Mouse (Mus musculus) fat pad, adult 2 months (tissue): ENCODE data around the gene Tm4sf1.

ENCODE experiments used
- DNase-seq: peaks from one replicate; pipeline ENCODE4 v3.0.0-alpha.2; 2011; ENCODE audit warnings: low read depth, low spot score; ENCODE audit errors: extremely low read depth

Gene Tm4sf1

GRCm38 (mm10) chr3:57287854-57288720 is 13.7 kb downstream of the Tm4sf1 start:
- DNase-seq = no peak

- DNase-seq = no peak
These were observed 14.3 kb downstream of the Tm4sf1 start for GRCm38 (mm10) chr3:57287438-57287837.

- DNase-seq = no peak
These were observed 23.6 kb downstream of the Tm4sf1 start for GRCm38 (mm10) chr3:57278225-57278624.

GRCm38 (mm10) chr3:57277453-57277852 is 24.3 kb downstream of the Tm4sf1 start:
- DNase-seq = no peak

- no peak for DNase-seq
These were observed 25.0 kb downstream of the Tm4sf1 start for GRCm38 (mm10) chr3:57276821-57277220.

- no peak for DNase-seq
These were observed 32.8 kb downstream of the Tm4sf1 start for GRCm38 (mm10) chr3:57268994-57269393.

- no peak for DNase-seq
These were observed 34.1 kb downstream of the Tm4sf1 start for GRCm38 (mm10) chr3:57267559-57268173.

- DNase-seq = no peak
These were observed 48.7 kb downstream of the Tm4sf1 start for GRCm38 (mm10) chr3:57253041-57253440.

- no peak for DNase-seq
These were observed 49.2 kb downstream of the Tm4sf1 start for GRCm38 (mm10) chr3:57252551-57252950.

GRCm38 (mm10) chr3:57245242-57245641 is 56.5 kb downstream of the Tm4sf1 start:
- no peak for DNase-seq
